Mouse (Mus musculus): ENCODE measurements around the gene Flt3. TPM values are rescaled to one million over a fixed set of nuclear protein-coding genes. Genes with fewer than 3 reads are reported as not detected.
A peak's percentile ranks its signal among the peaks of the same experiment; 100 is the strongest.

The Flt3 gene
- polyA plus RNA-seq, 1 experiment, result 1.4 TPM

GRCm38 (mm10) chr5:147418394-147419121, 18.3 kb upstream of the Flt3 start:
- H3K4me3 ChIP-seq (replicated peaks; ENCODE audit: extremely low read depth, low read depth, low read length), result no peak overlapping the region
- DNase-seq, result peak; percentile 44
- no peaks in the 10 kb centered on the region for H3K4me1 ChIP-seq (ENCODE audit: control insufficient read depth, insufficient read depth, low read length)
- WGBS, result 20% methylated on average over 10 of the region's 10 CpGs
- peak; percentile 81 for TF ChIP-seq CTCF (IDR thresholded peaks at IDR 0.05; ENCODE audit: insufficient read depth, low read length)
- no peak for TF ChIP-seq POLR2A (IDR thresholded peaks at IDR 0.05; ENCODE audit: borderline replicate concordance, extremely low read depth, low read depth, low read length)

GRCm38 (mm10) chr5:147417986-147418385, 17.7 kb upstream of the Flt3 start:
- Histone ChIP-seq H3K4me3 (replicated peaks; ENCODE audit: extremely low read depth, low read depth, low read length) (no peak overlapping the region), H3K4me1 (ENCODE audit: control insufficient read depth, insufficient read depth, low read length) (no peaks in the 10 kb centered on the region)
- TF ChIP-seq CTCF (IDR thresholded peaks at IDR 0.05; ENCODE audit: insufficient read depth, low read length), result no peak
- TF ChIP-seq POLR2A (IDR thresholded peaks at IDR 0.05; ENCODE audit: borderline replicate concordance, extremely low read depth, low read depth, low read length), result no peak
- DNase-seq, result no peak
- 78% methylated on average over 1 of the region's 1 CpGs for WGBS

DNA sequence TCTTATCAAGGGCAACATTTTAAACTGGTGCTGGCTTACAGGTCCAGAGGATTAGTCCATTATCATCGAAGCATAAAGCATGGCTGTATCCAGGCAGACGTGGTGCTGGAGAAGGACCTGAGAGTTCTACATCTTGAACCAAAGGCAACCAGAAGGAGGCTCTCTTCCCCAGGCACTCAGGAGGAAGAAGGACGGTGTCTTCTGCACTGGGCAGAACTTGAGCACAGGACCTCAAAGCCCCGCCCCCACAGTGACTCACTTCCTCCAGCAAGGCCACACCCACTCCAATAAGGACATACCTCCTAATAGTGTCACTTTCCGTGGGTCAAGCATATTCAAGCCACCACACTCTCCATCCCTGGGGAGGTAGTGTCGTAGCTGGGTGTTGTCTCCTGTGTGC, 10.3 kb upstream of the Flt3 start:
- no peaks in the 10 kb centered on the region for H3K4me1 ChIP-seq (ENCODE audit: control insufficient read depth, insufficient read depth, low read length)
- WGBS, result 80% methylated on average over 6 of the region's 6 CpGs
- TF ChIP-seq CTCF (IDR thresholded peaks at IDR 0.05; ENCODE audit: insufficient read depth, low read length), result no peak
- TF ChIP-seq POLR2A (IDR thresholded peaks at IDR 0.05; ENCODE audit: borderline replicate concordance, extremely low read depth, low read depth, low read length), result no peak
- DNase-seq, result no peak
- H3K4me3 ChIP-seq (replicated peaks; ENCODE audit: extremely low read depth, low read depth, low read length), result no peak overlapping the region

DNA sequence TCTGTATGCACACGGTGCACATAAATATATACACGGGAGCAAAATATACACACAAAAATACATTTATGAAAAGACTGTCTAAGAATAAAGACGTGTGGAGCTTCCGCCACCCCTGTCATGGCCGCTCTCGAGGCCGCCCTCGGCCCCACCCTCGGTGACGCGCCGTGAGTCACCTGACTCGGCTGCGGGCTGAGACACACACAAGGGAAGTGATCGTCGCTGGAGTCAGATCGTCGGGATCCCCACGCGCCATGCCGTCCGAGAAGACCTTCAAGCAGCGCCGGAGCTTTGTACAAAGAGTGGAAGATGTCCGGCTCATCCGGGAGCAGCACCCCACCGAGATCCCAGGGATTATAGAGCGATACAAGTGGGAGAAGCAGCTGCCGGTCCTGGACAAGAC, 8.4 kb upstream of the Flt3 start:
- Histone ChIP-seq H3K4me1 (ENCODE audit: control insufficient read depth, insufficient read depth, low read length) (no peaks in the 10 kb centered on the region), H3K4me3 (replicated peaks; ENCODE audit: extremely low read depth, low read depth, low read length) (no peak overlapping the region)
- TF ChIP-seq CTCF (IDR thresholded peaks at IDR 0.05; ENCODE audit: insufficient read depth, low read length) (no peak), POLR2A (IDR thresholded peaks at IDR 0.05; ENCODE audit: borderline replicate concordance, extremely low read depth, low read depth, low read length) (peak; percentile 25; the same call in 1 of the 2 replicates)
- DNase-seq, result no peak
- WGBS, result 55% methylated on average over 29 of the region's 29 CpGs

DNA sequence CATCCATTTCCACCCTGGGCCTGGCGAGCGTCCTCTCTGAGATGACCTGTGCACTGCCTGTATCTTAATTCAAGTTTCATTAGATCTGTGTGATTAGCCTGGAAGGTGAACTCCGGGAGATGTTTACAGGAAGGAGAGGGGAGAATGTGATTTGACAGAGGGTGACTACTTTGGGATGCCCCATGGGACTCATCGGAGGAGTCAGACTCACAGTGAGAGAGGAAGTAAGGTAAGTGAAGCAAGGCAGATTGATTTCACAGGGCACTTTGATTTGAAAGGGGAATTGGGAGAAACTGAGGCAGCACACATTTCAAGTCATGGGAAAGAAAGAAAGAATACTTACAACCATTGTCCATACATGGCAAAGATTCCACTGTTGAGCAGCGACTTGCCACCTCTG, 5.8 kb upstream of the Flt3 start:
- Histone ChIP-seq H3K4me1 (ENCODE audit: control insufficient read depth, insufficient read depth, low read length) (no peaks in the 10 kb centered on the region), H3K4me3 (replicated peaks; ENCODE audit: extremely low read depth, low read depth, low read length) (no peak overlapping the region)
- TF ChIP-seq POLR2A (IDR thresholded peaks at IDR 0.05; ENCODE audit: borderline replicate concordance, extremely low read depth, low read depth, low read length) (no peak), CTCF (IDR thresholded peaks at IDR 0.05; ENCODE audit: insufficient read depth, low read length) (no peak)
- 70% methylated on average over 5 of the region's 5 CpGs for WGBS
- no peak for DNase-seq

GRCm38 (mm10) chr5:147402505-147402904, 2.2 kb upstream of the Flt3 start:
- DNase-seq, result peak; percentile 25
- TF ChIP-seq CTCF (IDR thresholded peaks at IDR 0.05; ENCODE audit: insufficient read depth, low read length), result peak; percentile 28; the same call in 1 of the 2 replicates
- no peak for TF ChIP-seq POLR2A (IDR thresholded peaks at IDR 0.05; ENCODE audit: borderline replicate concordance, extremely low read depth, low read depth, low read length)
- WGBS, result 18% methylated on average over 5 of the region's 5 CpGs
- no peak overlapping the region for H3K4me3 ChIP-seq (replicated peaks; ENCODE audit: extremely low read depth, low read depth, low read length)
- H3K4me1 ChIP-seq (ENCODE audit: control insufficient read depth, insufficient read depth, low read length), result no peaks in the 10 kb centered on the region

DNA sequence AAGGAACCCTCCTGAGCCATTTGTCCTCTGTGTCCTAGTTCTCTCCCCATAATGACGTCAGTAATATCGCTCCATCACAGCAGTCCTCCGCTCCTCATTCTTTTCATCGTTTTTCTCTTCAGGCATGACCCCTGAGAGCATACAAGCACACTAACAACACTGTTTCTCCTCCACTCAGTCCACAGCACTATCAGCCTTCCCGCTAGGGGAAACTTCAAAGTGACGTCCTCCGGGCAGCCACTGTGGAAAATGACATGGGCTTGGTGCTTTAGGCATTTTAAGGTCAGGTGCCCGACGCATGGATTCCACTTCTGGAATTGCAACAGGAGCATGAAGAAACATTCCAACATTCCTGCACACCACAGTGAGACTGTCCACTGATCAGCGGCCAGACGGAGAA, 735 bp upstream of the Flt3 start:
- TF ChIP-seq CTCF (IDR thresholded peaks at IDR 0.05; ENCODE audit: insufficient read depth, low read length) (no peak), POLR2A (IDR thresholded peaks at IDR 0.05; ENCODE audit: borderline replicate concordance, extremely low read depth, low read depth, low read length) (no peak)
- DNase-seq, result no peak
- WGBS, result 25% methylated on average over 11 of the region's 11 CpGs
- no peaks in the 10 kb centered on the region for H3K4me1 ChIP-seq (ENCODE audit: control insufficient read depth, insufficient read depth, low read length)
- H3K4me3 ChIP-seq (replicated peaks; ENCODE audit: extremely low read depth, low read depth, low read length), result no peak overlapping the region

GRCm38 (mm10) chr5:147400505-147400979, 253 bp upstream of the Flt3 start:
- no peak for TF ChIP-seq CTCF (IDR thresholded peaks at IDR 0.05; ENCODE audit: insufficient read depth, low read length)
- no peak for TF ChIP-seq POLR2A (IDR thresholded peaks at IDR 0.05; ENCODE audit: borderline replicate concordance, extremely low read depth, low read depth, low read length)
- 4% methylated on average over 17 of the region's 17 CpGs for WGBS
- no peak for DNase-seq
- Histone ChIP-seq H3K4me1 (ENCODE audit: control insufficient read depth, insufficient read depth, low read length) (no peaks in the 10 kb centered on the region), H3K4me3 (replicated peaks; ENCODE audit: extremely low read depth, low read depth, low read length) (no peak overlapping the region)

DNA sequence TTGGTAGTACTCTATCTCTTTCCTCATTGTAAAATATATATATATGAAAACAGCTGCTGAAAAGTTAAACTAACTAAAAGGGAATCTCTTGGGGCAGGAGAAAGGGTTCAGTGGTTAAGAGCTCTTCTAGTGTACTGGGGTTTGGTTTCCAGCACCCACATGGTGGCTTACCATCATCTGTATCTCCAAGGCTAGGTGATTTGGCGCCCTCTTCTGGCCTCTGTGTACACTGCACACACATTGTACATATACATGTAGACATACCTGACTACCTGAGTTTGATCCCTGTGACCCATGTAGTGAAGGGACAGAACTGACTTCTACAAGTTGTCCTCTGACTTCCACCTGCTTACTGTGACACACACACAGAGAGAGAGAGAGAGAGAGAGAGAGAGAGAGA, 5.2 kb downstream of the Flt3 start:
- DNase-seq, result no peak
- Histone ChIP-seq H3K4me3 (replicated peaks; ENCODE audit: extremely low read depth, low read depth, low read length) (no peak overlapping the region), H3K4me1 (ENCODE audit: control insufficient read depth, insufficient read depth, low read length) (no peaks in the 10 kb centered on the region)
- TF ChIP-seq POLR2A (IDR thresholded peaks at IDR 0.05; ENCODE audit: borderline replicate concordance, extremely low read depth, low read depth, low read length) (no peak), CTCF (IDR thresholded peaks at IDR 0.05; ENCODE audit: insufficient read depth, low read length) (no peak)
- WGBS, result 31% methylated on average over 1 of the region's 1 CpGs

DNA sequence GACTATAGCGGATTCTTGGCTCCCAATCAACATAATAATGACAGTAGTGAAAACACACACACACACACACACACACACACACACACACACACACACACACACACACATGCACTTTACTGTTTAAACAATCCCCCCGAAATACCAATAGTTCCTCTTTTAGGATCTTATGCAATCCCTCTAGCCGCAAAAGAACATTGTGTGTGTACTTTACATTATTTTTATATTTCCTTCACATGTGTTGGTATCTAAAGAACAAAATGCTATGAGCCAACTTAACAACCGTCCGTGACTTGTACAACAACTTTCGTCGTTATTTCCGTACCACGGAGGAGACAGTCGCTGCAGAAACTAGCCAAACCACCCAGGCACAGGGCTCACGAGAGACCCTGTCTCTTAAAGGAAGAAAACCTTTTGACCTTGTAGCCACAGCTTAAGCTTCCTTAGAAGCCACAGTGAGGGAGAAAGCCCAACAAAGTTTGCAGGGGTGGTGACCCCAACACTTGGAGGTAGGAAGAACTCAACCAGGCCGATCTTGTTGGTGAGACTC, 7.5 kb downstream of the Flt3 start:
- 56% methylated on average over 12 of the region's 12 CpGs for WGBS
- TF ChIP-seq POLR2A (IDR thresholded peaks at IDR 0.05; ENCODE audit: borderline replicate concordance, extremely low read depth, low read depth, low read length) (no peak), CTCF (IDR thresholded peaks at IDR 0.05; ENCODE audit: insufficient read depth, low read length) (no peak)
- no peak overlapping the region for H3K4me3 ChIP-seq (replicated peaks; ENCODE audit: extremely low read depth, low read depth, low read length)
- H3K4me1 ChIP-seq (ENCODE audit: control insufficient read depth, insufficient read depth, low read length), result no peaks in the 10 kb centered on the region
- DNase-seq, result no peak

Data from lung, adult 2 months (tissue).